Mouse (Mus musculus): ENCODE results near the gene Tox3. TPM values are rescaled to one million over a fixed set of nuclear protein-coding genes. Genes with fewer than 3 reads are reported as not detected.

Tox3 gene
- polyA plus RNA-seq, 1 experiment from 2014 or later = 2.0 TPM

DNA sequence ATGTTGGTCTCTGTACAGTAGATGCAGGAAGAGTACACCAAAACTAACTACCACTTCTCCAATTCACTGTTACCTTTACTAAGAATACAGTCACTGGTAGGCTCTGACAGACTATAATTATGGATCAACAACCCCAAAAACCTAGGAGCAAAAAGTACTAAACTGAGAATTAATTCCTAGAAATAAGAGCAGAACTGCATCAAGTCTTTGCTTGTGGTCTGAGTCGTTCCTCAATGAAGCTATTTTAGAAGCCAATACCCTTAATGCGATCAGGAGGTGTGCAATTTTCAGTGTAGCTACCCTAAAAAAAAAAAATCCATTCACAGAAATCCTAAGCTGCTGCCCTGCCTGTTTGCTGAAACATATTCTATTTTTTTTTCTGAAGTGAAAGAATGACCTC lies 4.8 kb upstream of the Tox3 start:
- H3K4me1 ChIP-seq (replicated peaks; ENCODE audit: control insufficient read depth, insufficient read depth, low read length) = no peaks in the 10 kb centered on the region
- ATAC-seq = no peak
- H3K27ac ChIP-seq (ENCODE audit: low read depth, low read length) = no peak overlapping the region
- no peak overlapping the region for H3K9ac ChIP-seq (ENCODE audit: low read depth, low read length)
- no peak overlapping the region for H3K4me3 ChIP-seq (ENCODE audit: low read depth, low read length)
- WGBS = 87% methylated on average over 2 of the region's 2 CpGs
- H3K27me3 ChIP-seq (replicated peaks; ENCODE audit: control insufficient read depth, insufficient read depth, low read length) = no peaks in the 10 kb centered on the region
- TF ChIP-seq CTCF (IDR thresholded peaks at IDR 0.05; ENCODE audit: low read depth) = no peak
- no peaks in the 10 kb centered on the region for H3K9me3 ChIP-seq (ENCODE audit: control insufficient read depth)
- no peak overlapping the region for H3K4me2 ChIP-seq (replicated peaks; ENCODE audit: low read depth)
- no peaks in the 10 kb centered on the region for H3K36me3 ChIP-seq (ENCODE audit: control insufficient read depth, insufficient read depth)

DNA sequence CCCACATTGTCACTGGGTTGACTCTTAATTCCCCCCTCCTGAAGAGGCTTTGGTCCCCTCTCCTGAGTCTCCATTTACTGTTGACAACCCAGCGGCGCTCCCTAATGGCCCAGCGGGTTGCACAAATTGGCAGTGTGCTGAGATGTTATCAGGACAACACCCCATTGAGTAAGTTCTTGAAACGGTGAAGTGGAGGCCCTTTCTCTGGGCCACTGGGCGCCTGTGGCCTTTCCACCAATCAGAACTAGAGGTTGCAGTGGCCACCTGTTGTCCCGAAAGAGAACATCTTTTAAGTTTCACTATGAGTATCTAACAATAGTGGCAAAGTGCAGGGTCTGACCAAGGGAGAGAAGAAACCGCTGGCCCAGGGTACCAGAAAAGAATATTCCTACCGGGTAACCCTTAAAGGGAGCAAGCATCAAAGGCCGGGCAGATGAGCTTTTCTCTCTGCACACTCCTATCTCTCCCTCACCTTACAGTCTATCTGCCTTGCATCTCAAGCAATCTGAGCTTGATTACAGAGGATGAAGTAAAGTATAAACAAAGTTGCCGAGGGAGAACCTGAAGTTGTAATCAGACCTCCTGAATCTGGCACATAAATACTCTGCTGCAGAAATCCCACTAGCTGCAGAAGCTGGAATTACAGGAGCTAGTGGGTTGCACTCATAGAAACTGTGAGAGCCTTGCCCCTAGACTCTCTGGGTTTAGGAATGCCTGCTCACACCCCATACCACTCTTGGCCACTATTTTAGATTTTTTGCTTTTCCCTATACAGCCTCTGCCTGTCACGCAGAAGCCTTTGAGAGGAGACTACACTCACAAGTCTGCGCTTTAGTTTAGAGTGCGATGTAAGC lies 1.8 kb upstream of the Tox3 start:
- Histone ChIP-seq H3K27ac (ENCODE audit: low read depth, low read length) (no peak overlapping the region), H3K9ac (ENCODE audit: low read depth, low read length) (no peak overlapping the region), H3K4me3 (ENCODE audit: low read depth, low read length) (no peak overlapping the region), H3K27me3 (replicated peaks; ENCODE audit: control insufficient read depth, insufficient read depth, low read length) (peaks cover 3% of the 10 kb centered on the region; the same call in 1 of the 2 replicates), H3K4me2 (replicated peaks; ENCODE audit: low read depth) (no peak overlapping the region), H3K36me3 (ENCODE audit: control insufficient read depth, insufficient read depth) (no peaks in the 10 kb centered on the region), H3K9me3 (ENCODE audit: control insufficient read depth) (no peaks in the 10 kb centered on the region), H3K4me1 (replicated peaks; ENCODE audit: control insufficient read depth, insufficient read depth, low read length) (no peaks in the 10 kb centered on the region)
- no peak for ATAC-seq
- TF ChIP-seq CTCF (IDR thresholded peaks at IDR 0.05; ENCODE audit: low read depth) = peak; percentile 63
- 37% methylated on average over 13 of the region's 13 CpGs for WGBS

DNA sequence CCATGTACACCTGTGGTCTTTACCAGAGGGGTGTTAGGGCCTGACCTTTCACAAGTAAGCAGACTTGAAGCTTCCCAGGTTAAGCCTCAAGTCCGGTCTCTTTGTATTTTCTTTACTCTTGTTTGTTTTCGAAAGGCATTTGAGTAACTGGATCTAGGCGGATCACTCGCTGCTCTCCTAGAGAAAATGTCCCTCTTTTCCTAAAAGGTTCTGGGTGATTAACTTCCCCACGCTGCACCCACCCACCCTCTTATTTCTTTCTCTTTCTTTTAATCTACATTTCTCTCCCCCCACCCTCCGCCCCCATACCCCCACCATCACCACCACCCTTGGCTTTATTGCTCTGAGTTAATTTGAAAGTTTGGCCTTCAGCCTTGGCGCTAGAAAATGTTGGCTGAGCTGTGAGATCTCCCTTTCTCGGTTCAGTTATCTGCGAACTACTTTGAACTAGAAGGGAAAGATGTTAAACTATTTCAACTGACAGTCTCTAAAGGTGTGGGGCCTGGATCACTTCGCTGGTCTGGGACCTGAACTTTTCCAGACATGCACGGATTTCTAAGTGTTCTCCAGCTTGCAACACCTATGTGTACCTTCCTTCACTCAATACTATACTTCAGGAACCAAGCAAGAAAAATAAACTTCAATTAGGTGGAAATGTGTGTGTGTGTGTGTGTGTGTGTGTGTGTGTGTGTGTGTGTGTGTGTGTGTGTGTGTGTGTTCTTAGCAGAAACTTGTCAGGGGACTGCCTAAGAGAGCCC lies 962 bp upstream of the Tox3 start:
- H3K9ac ChIP-seq (ENCODE audit: low read depth, low read length) = no peak overlapping the region
- no peaks in the 10 kb centered on the region for H3K36me3 ChIP-seq (ENCODE audit: control insufficient read depth, insufficient read depth)
- no peaks in the 10 kb centered on the region for H3K4me1 ChIP-seq (replicated peaks; ENCODE audit: control insufficient read depth, insufficient read depth, low read length)
- H3K27ac ChIP-seq (ENCODE audit: low read depth, low read length) = no peak overlapping the region
- H3K4me3 ChIP-seq (ENCODE audit: low read depth, low read length) = peak overlapping the region; percentile 67
- H3K4me2 ChIP-seq (replicated peaks; ENCODE audit: low read depth) = peak overlapping the region; percentile 98
- ATAC-seq = no peak
- no peak for TF ChIP-seq CTCF (IDR thresholded peaks at IDR 0.05; ENCODE audit: low read depth)
- H3K9me3 ChIP-seq (ENCODE audit: control insufficient read depth) = no peaks in the 10 kb centered on the region
- peaks cover 3% of the 10 kb centered on the region; the same call in 1 of the 2 replicates for H3K27me3 ChIP-seq (replicated peaks; ENCODE audit: control insufficient read depth, insufficient read depth, low read length)
- 48% methylated on average over 11 of the region's 11 CpGs for WGBS

DNA sequence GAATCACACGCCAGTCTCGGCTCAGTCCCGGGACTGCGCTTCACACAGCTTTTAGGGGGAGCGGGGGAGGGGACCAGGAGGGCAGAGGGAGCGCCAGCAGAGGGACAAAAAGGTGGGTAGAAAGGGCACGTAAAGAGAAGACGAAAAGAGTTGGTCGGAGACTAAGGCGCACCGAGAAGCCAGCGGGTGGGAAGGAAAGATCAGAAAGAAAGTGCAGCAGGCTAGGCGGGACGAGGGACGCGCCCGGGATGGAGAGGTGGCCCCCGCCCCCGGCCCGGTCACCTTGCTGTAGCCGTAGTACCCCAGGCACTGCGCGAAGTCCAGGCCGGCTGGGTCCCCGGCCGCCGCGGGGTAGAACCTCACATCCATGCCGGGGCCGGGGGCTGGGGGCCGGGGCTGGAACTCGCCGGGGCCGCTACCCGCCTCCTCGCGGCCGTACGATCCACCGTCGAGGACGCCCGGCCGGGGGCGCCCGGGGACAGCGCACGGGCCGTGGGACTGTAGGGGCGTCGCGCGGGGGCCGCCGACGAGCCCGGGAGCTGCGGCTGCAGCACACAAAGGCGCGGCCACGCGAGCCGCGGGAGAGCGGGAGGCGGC lies 464 bp downstream of the Tox3 start:
- TF ChIP-seq CTCF (IDR thresholded peaks at IDR 0.05; ENCODE audit: low read depth) = peak; percentile 27; the same call in 1 of the 2 replicates
- WGBS = under 1% methylated on average over 48 of the region's 66 CpGs
- no peaks in the 10 kb centered on the region for H3K9me3 ChIP-seq (ENCODE audit: control insufficient read depth)

DNA sequence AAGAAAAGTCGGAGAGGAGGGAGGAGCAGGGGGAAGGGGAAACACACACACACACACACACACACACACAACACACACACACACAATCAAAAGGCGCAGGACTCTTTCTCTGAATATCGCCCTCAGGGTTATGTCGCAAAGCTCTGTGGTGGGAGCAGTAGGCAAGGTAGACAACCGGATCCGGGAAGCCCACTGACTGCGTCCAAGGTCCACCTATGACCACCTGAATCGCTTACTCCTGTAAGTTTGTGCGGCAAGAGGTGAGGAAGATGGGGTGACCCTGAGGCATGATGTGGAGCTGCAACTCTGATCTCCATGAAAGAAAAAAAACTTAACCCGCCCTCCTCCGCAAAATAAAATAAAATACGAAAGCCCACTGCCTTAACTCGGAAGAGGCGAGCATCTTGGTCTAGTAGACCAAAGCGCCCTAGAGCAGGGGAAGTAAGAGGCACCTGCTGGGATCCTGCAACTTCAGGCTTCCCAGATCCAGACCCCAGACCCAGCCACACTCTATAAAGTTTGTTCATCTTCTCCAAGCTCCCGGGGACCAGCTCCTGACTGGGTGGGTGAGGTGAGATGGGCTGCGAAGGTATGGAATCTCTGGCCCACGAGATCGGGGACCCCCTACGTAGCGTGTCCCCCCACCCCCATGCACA lies 1.1 kb downstream of the Tox3 start:
- H3K27me3 ChIP-seq (replicated peaks; ENCODE audit: control insufficient read depth, insufficient read depth, low read length) = peaks cover 3% of the 10 kb centered on the region; the same call in 1 of the 2 replicates

More for the DNA sequence above, 464 bp downstream of the Tox3 start:
- H3K4me1 ChIP-seq (replicated peaks; ENCODE audit: control insufficient read depth, insufficient read depth, low read length) = no peaks in the 10 kb centered on the region
- H3K27me3 ChIP-seq (replicated peaks; ENCODE audit: control insufficient read depth, insufficient read depth, low read length) = peaks cover 3% of the 10 kb centered on the region; the same call in 1 of the 2 replicates
- peak overlapping the region; percentile 53 for H3K9ac ChIP-seq (ENCODE audit: low read depth, low read length)
- H3K4me3 ChIP-seq (ENCODE audit: low read depth, low read length) = peak overlapping the region; percentile 67
- no peak; the same call in 1 of the 2 replicates for ATAC-seq
- H3K27ac ChIP-seq (ENCODE audit: low read depth, low read length) = peak overlapping the region; percentile 28; the same call in 1 of the 2 replicates
- H3K4me2 ChIP-seq (replicated peaks; ENCODE audit: low read depth) = peak overlapping the region; percentile 98
- H3K36me3 ChIP-seq (ENCODE audit: control insufficient read depth, insufficient read depth) = no peaks in the 10 kb centered on the region

More for the DNA sequence above, 1.1 kb downstream of the Tox3 start:
- Histone ChIP-seq H3K9me3 (ENCODE audit: control insufficient read depth) (no peaks in the 10 kb centered on the region), H3K27ac (ENCODE audit: low read depth, low read length) (no peak overlapping the region), H3K4me3 (ENCODE audit: low read depth, low read length) (peak overlapping the region; percentile 67), H3K4me2 (replicated peaks; ENCODE audit: low read depth) (peak overlapping the region; percentile 98), H3K4me1 (replicated peaks; ENCODE audit: control insufficient read depth, insufficient read depth, low read length) (no peaks in the 10 kb centered on the region), H3K9ac (ENCODE audit: low read depth, low read length) (no peak overlapping the region; the same call in 1 of the 2 replicates), H3K36me3 (ENCODE audit: control insufficient read depth, insufficient read depth) (no peaks in the 10 kb centered on the region)
- no peak for TF ChIP-seq CTCF (IDR thresholded peaks at IDR 0.05; ENCODE audit: low read depth)
- no peak for ATAC-seq
- WGBS = 1% methylated on average over 21 of the region's 21 CpGs
